Mouse (Mus musculus): Measurements from ENCODE around the gene Gm45837. TPM values are rescaled to one million over a fixed set of nuclear protein-coding genes. Genes with fewer than 3 reads are reported as not detected.

The Gm45837 gene
- total RNA-seq, 2 experiments from 2014 or later, result 3.4 TPM; not detected in 1

DNA sequence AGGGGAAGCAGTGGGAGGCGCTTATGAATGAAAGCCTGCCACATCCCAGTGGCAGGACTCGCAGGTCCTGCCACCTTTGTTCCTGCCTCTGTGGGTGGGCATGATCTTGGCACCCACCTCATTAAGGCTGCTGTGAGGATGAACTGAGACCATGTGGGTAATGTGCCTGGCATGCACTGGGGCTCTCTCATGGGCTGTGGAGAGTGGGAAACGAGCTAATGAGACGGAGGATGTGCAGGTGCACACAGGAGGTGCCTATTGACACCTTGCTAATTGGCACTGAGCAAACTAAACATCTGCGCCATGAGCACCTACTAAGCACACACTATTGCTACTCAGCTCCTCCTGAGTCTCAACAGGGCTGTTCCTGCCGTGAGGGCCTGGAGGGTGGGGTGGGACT lies 24.4 kb downstream of the Gm45837 start:
- DNase-seq (ENCODE audit: low spot score in 2 of 2), result no peak

DNA sequence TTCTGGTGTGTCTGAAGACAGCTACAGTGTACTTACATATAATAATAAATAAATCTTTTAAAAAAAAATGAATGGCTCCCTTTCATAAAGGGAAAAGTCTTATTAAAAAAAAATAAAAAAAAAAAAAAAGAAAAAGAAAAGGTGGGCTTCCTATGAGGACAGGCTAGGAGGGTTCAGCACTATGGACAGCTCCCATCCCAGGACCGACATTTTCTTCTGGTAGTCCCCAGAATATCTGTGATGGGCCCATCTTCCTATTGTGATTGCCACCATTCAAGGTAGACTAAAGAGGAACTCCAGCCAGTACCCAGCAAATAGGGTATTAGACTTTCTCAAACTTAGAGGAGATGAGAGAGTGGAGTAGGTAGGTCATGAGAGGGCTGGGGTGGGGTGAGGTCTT lies 27.2 kb downstream of the Gm45837 start:
- DNase-seq (ENCODE audit: low spot score in 2 of 2), result no peak

DNA sequence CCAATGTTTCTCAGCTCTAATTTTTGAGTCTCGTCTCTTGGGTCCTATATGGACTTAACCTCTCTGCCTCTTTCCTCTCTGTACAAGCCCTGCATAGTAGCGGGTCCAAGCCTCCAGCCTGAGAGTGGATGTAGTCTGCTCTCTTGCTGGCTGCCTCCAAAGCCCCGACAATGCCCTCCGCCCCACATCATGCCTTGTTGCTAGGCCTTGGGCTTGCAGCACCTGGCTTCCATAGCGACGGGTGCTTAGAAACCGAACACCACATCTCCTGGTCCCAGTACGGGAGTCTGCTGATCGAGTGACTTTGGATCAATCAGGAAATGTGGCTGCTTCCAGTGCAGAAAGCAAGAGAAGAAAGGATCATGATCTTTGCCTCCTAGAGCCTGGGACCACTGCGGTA lies 32.4 kb downstream of the Gm45837 start:
- no peak for DNase-seq (ENCODE audit: low spot score in 2 of 2)

DNA sequence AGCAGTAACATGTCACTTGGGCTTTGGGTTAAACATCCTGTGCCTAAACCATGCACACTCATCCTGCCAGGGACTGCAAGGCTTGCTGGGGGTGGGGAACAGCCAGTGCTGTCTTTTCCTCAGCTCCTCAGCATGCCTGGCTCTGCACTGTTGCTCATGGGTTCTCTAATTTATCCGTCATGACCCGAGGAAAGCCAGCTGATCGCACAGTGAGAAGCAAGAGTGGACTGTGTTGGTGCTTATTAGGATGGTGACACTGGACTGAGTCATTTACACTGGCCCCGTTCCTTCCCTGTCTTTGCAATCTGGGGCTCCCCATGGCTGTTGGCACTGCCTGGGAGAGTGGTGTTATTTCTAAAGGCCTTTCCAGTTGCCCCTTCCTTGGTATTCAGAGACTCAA lies 33.5 kb downstream of the Gm45837 start:
- no peak for DNase-seq (ENCODE audit: low spot score in 2 of 2)

DNA sequence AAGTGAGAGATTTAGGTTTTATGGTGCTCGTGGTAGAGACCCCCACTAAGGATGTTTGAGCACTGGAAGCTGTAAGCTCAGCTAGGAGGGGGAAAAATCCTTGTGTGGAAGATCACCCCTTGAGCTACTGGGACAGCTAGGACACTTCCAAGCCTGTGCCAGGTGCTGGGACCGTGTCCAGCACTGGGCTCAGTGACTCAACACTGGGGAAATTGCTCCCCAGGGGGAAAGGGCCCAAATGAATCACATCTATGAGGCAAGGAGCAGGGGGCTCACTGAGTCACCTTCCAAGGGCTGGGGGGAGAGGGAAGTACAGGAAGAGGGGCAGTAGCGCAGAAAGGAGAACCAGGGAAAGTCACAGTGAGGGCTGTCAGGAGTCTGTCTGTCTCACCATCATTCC lies 39.2 kb downstream of the Gm45837 start:
- no peak for DNase-seq (ENCODE audit: low spot score in 2 of 2)

DNA sequence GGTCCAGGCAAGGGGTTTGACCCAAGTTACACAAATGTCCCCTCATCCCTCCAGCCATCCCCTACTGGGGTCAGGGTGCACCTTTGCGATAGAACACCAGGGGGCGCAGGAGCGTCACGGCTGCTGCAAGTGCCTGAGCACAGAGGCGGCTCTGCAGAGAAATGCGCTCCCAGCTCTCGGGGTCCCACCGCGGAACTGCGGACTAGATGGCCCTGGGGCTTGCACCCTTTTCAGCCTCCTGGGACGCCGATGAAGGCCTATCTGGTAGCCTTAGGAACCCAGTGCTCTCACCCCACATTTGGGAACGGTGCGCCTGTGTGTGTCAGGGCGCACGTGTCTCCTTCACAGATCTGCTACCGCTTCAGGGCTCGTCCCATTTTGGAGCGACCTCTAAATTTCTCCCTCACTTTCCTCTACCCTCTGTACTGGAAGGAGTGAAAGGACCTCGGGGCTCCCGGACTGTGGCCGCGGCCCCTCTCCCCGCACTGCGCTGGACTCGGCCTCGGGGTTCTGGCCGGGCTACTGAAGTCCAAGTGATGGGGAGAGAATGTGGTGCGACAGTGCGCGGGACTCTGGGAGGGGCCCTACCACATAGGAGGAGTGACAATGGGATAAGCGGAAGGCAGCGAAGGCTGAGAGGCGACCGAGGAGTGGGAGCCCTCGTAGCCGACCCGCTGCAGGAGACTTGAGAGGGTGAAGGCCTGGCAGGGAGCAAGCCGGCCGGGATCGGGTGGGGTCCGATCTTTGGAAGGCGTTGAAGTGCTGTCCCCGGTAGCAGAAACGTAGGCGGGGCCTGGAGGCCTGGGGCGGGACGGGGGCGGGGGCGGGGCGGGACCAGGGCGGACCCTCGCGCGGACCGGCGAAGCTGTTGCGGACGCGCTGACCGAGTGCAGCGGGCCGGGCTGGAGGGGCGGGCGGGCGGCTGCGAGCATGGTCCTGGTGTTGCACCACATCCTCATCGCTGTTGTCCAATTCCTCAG lies 40.0 kb downstream of the Gm45837 start:
- DNase-seq (ENCODE audit: low spot score in 2 of 2), result peak; percentile 95 to 96

DNA sequence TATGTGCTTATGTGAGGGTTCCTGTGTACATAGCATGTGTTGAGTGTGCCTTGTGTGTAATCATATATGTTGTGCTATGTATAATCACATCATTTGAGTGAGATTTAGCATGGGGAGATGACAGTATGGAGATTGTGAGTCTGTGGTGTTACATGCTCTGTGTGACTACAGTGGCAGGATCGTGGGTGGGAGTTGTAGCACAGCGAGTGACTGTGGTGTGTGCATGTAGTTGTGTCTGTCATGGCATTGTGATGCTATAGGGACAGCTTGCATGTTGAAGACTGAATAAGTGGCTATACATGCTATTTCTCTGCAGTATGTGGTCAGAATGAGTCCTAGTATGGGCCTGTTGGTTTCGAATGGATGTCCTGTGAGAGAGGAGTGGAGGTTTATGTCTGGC lies 42.0 kb downstream of the Gm45837 start:
- no peak for DNase-seq (ENCODE audit: low spot score in 2 of 2)

DNA sequence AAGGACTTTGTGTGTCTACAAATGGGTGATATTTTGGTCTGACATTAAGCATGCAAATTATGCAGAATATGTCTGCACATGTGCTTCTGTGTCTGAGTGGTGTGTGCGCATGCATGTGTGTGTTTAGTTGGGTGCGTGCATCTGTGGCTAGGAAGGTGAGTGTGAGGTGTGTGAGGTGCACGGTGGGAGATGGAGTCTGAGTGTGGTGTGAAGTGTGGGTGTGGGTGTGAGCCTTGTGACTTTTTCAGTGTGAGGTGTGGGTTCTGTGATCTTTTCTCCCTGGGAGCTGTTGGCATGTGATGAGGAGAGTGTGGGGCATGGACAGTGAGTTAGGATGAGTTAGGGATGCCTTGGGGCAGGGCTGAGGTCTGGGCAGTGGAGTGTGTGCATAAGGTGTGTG lies 42.6 kb downstream of the Gm45837 start:
- no peak for DNase-seq (ENCODE audit: low spot score in 2 of 2)

DNA sequence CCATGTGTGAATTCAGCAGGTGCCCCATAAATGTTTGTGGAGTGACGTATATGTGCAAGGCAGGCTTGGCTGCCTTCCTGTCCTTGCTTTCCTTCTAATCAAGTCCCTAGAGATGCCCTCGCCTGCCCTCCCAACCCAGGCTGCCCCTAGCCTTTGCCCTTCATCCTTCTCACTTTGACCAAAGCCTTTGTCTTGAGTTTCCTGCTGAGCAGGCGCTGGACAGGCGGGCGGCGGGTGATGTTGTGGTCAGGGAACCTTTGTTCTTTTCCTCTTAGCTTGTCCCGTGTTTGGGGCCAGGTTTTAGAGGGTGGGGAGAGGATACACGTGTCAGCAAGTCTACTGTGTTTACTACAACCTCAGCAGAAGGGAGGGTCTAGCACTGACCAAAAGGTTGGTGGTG lies 43.0 kb downstream of the Gm45837 start:
- peak in 1 of 2 experiments; percentile 40 for DNase-seq (ENCODE audit: low spot score in 2 of 2)

DNA sequence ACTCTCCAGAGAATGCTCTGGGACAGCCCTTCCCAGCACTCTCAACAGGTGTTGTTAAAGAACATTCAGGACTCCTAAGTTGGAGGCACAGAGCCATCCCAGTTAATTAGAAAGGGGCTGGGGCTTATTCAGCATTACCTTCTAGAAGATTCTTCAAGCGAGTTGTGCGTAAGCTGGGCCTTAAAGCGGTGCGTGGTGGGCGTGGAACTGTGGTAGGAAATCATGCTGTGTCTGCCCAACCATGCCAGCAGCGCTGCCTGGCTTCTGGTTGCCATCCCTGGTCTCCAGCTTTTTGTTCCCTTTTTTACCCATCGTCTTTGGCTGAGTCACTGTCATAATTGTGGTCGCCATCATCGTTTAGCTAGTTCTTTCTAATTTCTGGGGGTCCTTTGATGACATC lies 43.8 kb downstream of the Gm45837 start:
- no peak for DNase-seq (ENCODE audit: low spot score in 2 of 2)

DNA sequence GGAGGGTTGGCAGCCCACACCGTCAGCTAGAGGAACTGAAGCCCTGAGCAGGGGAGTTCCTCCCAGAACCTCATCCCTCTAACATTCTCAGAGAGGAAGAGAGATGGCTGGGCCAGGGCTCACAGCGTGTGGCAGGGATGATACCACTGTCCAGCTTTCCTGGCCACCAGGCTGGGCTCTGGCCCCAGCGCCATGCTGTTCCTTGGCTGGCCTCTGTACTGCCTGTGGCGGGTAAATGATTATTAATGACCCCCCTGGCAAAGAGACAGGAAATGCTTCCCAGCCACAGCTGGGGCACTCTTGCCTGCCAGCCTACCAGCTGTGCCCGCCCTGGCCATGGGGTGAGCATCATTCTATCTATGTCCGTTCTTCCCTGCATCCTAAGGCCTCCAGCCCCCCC lies 44.5 kb downstream of the Gm45837 start:
- DNase-seq (ENCODE audit: low spot score in 2 of 2), result peak in 1 of 2 experiments; percentile 22

DNA sequence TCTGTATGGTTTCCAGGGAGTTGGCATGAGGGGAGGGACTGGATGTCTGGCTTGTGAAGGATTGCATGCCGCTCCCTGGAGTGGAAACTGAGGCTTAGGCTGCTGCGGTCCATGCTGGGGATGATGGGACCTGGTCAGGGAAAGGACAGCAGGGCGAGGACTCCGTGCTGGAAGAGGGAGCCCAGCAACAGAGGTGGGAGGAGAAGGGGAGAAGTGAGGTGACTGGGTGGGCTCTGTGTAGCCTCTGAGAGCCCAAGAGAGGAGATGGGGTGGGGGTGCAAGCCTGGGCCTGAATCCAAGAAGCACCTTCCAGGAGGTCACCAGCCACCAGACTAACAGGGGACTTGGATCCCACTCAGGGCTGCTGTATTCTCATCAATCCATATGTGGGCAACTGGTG lies 45.6 kb downstream of the Gm45837 start:
- peak in 1 of 2 experiments; percentile 5 for DNase-seq (ENCODE audit: low spot score in 2 of 2)

DNA sequence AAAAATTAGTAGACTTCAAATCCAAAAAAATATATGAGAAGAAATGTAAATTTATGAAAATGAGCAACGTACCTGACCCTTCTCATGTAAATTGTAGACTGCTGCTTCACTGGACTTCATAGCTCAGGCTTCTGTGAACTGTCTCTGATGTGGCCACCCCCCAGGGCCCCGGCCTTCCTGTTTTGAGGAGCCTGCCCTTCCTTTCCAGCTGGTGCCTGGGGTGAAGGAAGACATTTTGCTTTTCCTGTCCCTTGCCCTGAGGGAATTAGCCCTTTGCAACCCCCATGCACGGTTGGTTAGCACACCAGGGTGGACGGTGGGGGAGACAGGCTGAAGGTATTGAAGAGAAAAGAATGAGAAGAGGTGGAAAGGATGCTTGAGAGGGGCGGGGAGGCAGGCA lies 46.1 kb downstream of the Gm45837 start:
- DNase-seq (ENCODE audit: low spot score in 2 of 2), result peak in 1 of 2 experiments; percentile 5

DNA sequence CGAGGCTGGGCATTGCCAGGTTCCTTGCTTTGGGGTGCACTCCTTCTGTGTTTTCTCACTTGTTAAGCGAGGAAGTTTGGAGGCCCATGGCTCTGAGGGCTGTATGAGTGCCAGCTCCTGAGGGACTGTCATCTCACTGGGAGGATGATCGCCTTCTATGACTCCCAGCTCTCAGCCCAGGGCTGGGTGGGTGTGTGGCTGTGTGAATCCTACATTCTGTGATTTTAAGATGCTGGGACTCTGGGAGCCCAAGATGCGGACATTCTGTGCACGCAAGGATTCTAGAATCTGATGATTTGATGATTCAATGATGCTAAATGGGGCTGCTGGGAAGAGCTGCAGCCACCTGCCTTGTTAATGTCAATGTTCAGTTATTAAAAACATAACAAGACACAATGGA lies 46.6 kb downstream of the Gm45837 start:
- DNase-seq (ENCODE audit: low spot score in 2 of 2), result no peak

DNA sequence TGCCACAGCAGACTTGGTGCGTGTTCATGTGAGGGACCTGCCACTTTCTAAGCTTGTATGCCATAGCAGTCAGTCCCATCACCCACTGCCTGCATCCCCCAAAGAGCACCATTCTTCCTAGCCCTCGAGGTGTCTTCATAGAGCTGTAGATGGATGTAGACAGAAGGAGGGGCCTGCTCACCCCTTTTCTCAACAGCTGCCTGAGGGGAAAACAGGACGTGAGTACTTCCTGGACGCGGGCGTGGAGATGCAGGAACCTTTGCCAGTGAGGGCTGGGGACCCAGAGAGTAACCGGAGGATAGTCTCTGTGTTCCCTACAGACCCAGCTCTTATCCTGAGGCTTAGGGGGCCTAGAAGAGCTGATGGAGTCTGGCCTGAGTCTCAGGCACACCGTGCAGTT lies 47.1 kb downstream of the Gm45837 start:
- peak in 1 of 2 experiments; percentile 9 for DNase-seq (ENCODE audit: low spot score in 2 of 2)

DNA sequence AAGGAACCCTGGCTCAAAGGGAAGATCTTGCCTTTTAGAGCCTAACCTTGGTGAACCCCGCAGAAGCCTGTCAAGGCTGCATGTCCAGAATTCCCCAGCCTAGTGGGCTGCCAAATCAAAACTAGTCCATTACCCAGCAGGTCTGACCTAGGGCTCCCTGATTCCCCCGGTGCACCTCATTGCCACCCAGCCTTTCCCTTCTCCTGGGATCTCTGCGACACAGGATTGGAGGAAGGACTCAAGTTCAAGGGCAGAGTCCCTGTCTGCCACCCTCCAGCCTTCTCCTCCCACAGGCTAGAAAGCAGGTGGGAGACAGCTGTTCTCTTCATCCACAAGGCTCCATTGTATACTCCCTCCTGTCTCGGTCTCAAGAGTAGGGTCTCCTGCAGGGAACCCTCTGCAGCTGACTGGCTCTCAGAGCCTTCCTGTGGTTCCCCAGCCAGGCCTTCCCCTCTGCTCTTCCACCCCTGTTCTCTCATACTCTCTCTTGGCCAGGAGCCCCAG lies 47.6 kb downstream of the Gm45837 start:
- peak in 1 of 2 experiments; percentile 5 for DNase-seq (ENCODE audit: low spot score in 2 of 2)

DNA sequence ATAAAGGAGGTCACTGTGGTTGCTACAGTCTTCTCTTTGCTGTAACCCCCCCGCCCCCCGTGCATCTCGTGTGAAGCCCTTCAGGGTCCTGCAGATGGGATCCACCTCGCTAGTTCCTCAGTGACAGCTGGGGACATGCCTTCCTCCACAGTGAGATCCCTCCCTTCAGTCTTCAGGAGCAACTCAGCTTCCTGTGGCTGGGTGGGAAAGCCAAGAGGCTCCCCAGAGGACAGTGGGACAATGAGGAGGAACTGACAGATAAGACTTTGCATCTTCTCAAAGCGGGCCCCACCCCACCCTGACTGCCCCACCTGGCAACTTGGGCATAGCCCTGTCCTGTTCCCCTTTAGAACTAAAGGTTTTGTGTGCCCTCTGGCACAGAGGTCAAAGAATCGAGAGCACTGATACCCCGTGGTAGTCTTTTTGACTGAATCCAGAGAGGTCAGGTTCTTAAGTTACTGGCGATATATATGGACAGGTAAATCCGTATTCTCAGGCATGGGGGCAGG lies 48.7 kb downstream of the Gm45837 start:
- peak in 1 of 2 experiments; percentile 2 for DNase-seq (ENCODE audit: low spot score in 2 of 2)

DNA sequence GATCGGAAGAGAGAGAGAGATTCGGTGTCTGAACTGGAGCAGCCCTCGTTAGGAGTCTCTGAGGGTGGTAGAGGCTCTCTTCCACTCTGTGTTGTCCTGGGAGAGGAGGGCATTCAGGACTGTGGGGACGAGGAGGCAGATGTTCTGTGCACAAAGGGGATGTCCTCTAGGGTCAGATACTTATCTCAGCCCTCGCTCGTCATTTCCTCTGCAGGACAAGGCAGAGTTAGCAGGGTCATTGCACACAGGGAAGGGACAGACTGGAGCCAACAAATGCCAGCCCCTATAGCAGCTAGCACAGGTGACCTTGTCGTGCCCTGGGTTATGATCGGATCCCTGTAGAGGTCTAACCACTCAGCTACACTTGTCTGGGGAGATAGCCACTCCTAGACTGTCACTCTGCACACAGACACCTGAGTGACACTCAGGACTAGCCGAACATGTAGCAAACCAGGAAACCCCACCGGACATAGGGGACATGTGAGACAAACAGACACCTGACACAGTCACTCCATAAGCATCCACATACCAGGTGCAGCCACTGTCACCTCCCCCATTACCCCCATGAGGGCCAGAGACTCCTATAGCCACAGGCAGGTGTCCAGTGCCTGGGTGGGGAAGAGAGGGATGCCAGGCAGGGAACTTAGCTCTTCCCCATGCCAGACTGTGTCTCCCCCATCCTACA lies 49.4 kb downstream of the Gm45837 start:
- DNase-seq (ENCODE audit: low spot score in 2 of 2), result peak in 1 of 2 experiments; percentile 3

DNA sequence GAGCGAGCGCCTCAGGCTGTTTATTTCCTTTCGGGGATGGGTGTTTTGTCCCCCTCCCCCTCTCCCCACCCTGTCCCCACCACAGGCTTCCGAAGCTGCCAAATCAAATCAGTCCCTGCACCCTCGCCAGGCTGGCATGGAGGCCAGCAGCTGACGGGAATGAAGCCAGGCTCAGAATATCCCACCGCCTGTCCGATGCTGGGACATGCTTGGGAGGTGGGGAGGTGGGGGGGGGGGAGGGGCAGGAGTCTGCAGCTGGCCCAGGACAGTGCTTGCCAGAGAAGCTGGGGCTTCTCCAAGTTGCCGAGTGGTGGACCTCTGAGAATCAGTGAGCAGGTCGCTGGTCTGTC lies 49.9 kb downstream of the Gm45837 start:
- DNase-seq (ENCODE audit: low spot score in 2 of 2), result peak in 1 of 2 experiments; percentile 18

DNA sequence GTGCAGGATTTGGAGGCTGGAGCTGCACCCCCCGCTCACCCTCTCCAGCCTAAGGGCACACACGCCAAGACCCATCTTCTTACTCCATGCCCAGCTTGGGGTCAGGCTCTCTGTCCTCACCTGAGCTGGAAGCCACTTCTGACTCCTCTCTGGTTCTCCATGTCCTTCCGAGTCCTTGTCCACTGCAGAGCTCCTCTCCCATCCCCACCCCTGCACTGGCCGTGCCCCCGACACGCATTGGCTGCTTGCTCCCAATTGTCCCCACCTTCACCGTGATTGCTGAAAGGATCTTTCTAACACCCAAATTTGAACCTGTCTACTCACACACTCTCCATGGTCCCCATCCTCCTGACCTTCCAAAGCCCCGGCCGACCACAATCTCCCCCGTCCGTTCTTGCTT lies 50.9 kb downstream of the Gm45837 start:
- peak in 1 of 2 experiments; percentile 21 for DNase-seq (ENCODE audit: low spot score in 2 of 2)

DNA sequence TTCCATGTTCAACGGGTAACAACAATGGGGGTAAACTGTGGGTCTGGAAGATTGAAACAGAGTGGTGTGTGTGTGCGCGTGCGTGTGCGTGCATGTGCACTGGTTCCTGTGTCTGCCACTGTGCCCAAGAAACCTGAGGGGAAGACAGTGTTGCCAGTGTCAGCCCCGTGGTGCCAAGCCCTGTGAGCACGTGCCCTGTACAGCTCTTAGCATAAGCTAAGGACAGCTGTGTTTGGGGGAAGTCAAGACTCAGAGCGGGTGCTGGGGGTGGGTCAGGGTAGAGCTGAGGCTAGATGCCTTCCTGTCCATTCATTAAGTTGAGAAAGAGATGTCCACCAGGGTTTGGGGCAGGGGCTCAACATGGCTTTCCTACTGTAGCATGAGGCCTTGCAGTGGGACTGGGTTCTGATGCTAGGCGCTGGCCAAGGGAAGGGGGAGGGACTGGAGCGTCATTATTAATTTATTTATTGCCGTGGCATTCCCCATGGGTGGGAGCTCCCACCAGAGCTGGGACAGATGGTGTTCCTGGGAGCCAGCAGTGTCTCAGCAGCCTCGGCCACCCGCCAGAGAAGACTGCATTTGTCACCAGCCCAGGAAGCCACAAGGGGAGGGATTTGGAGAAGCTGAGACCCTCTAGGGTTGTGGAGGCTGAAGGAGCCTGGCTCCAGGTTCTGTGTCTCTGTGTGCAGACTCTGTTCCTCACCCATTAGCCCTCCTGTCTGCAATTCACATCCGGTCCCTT lies 51.8 kb downstream of the Gm45837 start:
- DNase-seq (ENCODE audit: low spot score in 2 of 2), result no peak

All from adrenal gland, adult 18-20 months (tissue).